Mouse (Mus musculus) ES-Bruce4 (cell line): Measurements from ENCODE around the gene H2-DMb1. TPM values are rescaled to one million over a fixed set of nuclear protein-coding genes. Genes with fewer than 3 reads are reported as not detected.
"Not testable (repeated sequence)": the region's sequence is repeated elsewhere in the genome, so short reads cannot be mapped to it uniquely, and the experiment has no call there.

Source experiments
- H3K27ac ChIP-seq: 2 replicates; pipeline ENCODE4 v1.5.1; 2012; ENCODE audit warnings: low read length, inconsistent platforms; ENCODE audit not compliant: insufficient read depth
- H3K27me3 ChIP-seq: 2 replicates; pipeline ENCODE4 v1.6.1; 2012; ENCODE audit warnings: mild to moderate bottlenecking, low read length, inconsistent platforms; ENCODE audit not compliant: control insufficient read depth, poor library complexity, insufficient read depth, severe bottlenecking
- H3K36me3 ChIP-seq: 2 replicates; pipeline ENCODE4 v1.6.1; 2012; ENCODE audit warnings: inconsistent platforms, mild to moderate bottlenecking, low read length, moderate library complexity; ENCODE audit not compliant: control insufficient read depth, poor library complexity, insufficient read depth, severe bottlenecking
- H3K4me1 ChIP-seq: one replicate; pipeline ENCODE4 v1.8.1; 2011; ENCODE audit warnings: low read length; ENCODE audit not compliant: control insufficient read depth, insufficient read depth
- H3K4me3 ChIP-seq: 2 replicates; pipeline ENCODE4 v1.5.1; 2011; ENCODE audit warnings: low read depth, mild to moderate bottlenecking, low read length
- H3K9ac ChIP-seq: 2 replicates; pipeline ENCODE4 v1.6.1; 2012; ENCODE audit warnings: low read depth, mild to moderate bottlenecking, inconsistent platforms; ENCODE audit not compliant: poor library complexity, severe bottlenecking
- H3K9me3 ChIP-seq: replicated peaks from 2 replicates; pipeline ENCODE4 v1.6.1; 2012; ENCODE audit warnings: mild to moderate bottlenecking, low read length, inconsistent platforms; ENCODE audit not compliant: control insufficient read depth, poor library complexity, insufficient read depth, severe bottlenecking
- CTCF ChIP-seq: IDR thresholded peaks from one replicate; pipeline ENCODE4 v1.8.1; 2011; ENCODE audit warnings: low read depth, low read length
- EP300 ChIP-seq: IDR thresholded peaks from 2 replicates; pipeline ENCODE4 v1.6.1; 2011; ENCODE audit warnings: low read depth, low read length; ENCODE audit not compliant: insufficient read depth
- POLR2A ChIP-seq: IDR thresholded peaks from one replicate; pipeline ENCODE4 v1.8.1; 2011; ENCODE audit warnings: low read length; ENCODE audit not compliant: insufficient read depth
- polyA plus RNA-seq: library from polyadenylated mRNA; stranded (reverse); fragments of >200 nt; gene quantifications from 2 replicates; pipeline ENCODE4 v1.2.4, GENCODE M21; 2011; ENCODE audit warnings: low read depth; ENCODE audit not compliant: missing spikeins, insufficient read depth, insufficient read length

Gene H2-DMb1
- polyA plus RNA-seq, 1 experiment: 1.1 TPM

DNA sequence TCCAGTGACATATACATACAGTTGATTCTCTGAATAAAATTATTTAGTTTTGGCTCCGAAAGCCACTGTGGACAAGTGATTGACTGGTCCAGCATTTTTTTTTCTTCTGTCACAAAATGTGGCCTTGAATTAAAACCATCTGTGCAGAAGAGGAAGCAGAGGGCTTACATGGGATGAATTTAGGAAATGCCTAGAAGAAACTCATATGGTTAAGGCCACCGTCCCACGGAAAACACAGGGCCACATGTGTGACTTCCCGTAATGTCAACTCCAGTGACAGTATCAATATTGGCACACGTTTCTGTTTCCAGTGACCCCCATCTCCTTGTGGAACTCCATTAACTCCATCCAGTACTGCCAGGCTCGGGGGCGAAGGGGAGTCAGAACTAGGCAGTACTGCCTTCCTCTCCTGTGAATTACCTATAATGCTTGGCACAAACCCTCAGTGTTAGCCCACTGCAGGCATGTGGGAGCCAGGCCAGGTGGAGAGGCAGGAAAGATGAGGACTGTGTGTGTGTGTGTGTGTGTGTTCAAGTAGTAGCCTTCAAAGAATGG is 10.3 kb upstream of the H2-DMb1 start:
- no peak for TF ChIP-seq EP300
- no peak for TF ChIP-seq POLR2A
- TF ChIP-seq CTCF: no peak
- Histone ChIP-seq H3K4me1 (no peaks in the 10 kb centered on the region), H3K36me3 (no peaks in the 10 kb centered on the region), H3K27ac (no peak overlapping the region), H3K9ac (no peak overlapping the region), H3K27me3 (no peaks in the 10 kb centered on the region), H3K4me3 (no peak overlapping the region), H3K9me3 (no peaks in the 10 kb centered on the region)

DNA sequence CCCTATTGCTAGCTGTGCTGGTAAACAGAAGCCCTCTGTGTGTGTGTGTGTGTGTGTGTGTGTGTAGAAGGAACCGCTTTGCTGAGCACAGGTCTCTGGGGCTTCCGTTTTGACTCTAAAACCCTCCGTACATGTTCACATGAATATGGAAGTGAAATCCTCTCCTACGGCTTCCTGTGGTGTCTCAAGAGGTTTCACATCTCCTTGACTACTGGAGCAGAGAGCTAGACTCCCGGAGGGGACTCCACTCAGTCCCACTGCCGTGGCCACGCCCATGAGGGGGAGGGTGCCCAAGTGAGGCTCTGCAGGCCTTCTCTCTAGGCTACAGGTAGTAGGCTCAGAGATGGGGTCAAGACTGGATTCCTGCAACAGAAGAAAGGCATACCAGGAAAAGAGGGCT is 9.8 kb upstream of the H2-DMb1 start, which contains the start of gene H2-DMb2:
Gene H2-DMb2, plus strand, starts transcription at position 275 of the 400 bp plus-strand sequence.
- Histone ChIP-seq H3K36me3 (no peaks in the 10 kb centered on the region), H3K4me1 (no peaks in the 10 kb centered on the region), H3K4me3 (no peak within 1 kb of the TSS), H3K27ac (no peak within 1 kb of the TSS), H3K9ac (no peak within 1 kb of the TSS), H3K9me3 (no peaks in the 10 kb centered on the region), H3K27me3 (no peaks in the 10 kb centered on the region)
- no peak for TF ChIP-seq EP300
- no peak for TF ChIP-seq POLR2A
- no peak for TF ChIP-seq CTCF

DNA sequence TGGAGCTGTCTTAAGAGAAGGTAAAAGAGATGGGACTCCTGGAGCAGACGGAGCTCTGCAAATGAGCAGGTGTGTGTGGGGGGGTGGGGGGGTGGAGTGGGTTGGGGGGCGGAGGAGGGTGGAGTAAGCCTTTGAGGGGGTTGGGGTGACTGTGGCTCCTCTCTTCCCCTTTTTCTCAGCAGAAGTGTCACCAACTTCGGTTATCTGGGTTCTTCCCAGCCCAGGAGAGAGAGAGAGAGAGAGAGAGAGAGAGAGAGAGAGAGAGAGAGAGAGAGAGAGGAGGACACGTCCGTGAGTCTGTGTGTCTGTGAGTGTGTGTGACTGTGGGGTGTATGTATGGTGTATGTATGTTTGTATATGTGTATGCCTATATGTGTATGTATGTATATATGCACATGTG is 9.4 kb upstream of the H2-DMb1 start:
- TF ChIP-seq POLR2A (no peak), EP300 (no peak), CTCF (no peak)
- Histone ChIP-seq H3K9ac (no peak overlapping the region), H3K27ac (no peak overlapping the region), H3K36me3 (no peaks in the 10 kb centered on the region), H3K27me3 (no peaks in the 10 kb centered on the region), H3K4me1 (no peaks in the 10 kb centered on the region), H3K9me3 (no peaks in the 10 kb centered on the region), H3K4me3 (no peak overlapping the region)

DNA sequence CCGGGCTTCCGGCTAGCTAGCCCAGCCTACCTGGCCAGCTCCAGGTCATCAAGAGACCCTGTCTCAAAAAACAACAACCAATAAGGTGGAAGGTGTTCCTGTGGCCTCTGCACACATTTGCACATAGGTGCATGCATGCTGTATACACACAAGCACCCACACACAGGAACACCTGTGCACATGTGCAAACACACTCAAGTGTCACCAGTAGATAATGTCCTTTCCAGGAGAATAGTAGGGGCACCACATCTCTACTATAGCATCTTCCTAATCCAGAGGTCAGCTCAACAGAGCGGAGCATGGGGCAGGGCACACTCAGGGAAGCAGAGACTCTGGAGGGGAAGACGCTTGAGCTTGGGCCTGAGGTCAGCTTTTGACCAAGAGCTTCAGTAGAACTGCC is 8.7 kb upstream of the H2-DMb1 start:
- not testable (repeated sequence) for H3K36me3 ChIP-seq, H3K4me3 ChIP-seq, H3K27ac ChIP-seq, H3K9me3 ChIP-seq, H3K9ac ChIP-seq, H3K27me3 ChIP-seq, H3K4me1 ChIP-seq

DNA sequence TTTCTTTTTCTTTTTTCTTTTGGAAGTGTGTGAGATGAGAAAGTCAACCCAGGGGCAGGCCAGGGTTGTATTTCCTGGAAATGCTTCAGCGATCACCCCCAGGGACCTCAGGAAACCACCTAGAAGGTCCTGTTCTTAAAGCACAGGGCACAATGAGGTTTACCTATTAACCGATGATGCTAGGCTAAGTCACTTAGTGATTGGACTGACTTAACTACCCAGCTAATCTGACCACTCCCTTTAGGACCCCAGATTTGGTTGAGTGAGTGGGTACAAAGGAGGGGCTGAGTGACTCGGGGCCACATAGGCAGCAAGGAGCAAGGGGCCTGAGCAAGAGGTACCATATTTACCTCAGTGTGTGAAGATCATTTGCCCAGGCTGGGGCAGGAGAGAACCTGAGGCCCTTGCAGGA is 7.9 kb upstream of the H2-DMb1 start:
- H3K27me3 ChIP-seq: no peaks in the 10 kb centered on the region
- H3K27ac ChIP-seq: no peak overlapping the region
- TF ChIP-seq POLR2A (no peak), CTCF (no peak), EP300 (no peak)
- H3K9me3 ChIP-seq: no peaks in the 10 kb centered on the region
- H3K36me3 ChIP-seq: no peaks in the 10 kb centered on the region
- no peak overlapping the region for H3K9ac ChIP-seq
- no peaks in the 10 kb centered on the region for H3K4me1 ChIP-seq
- no peak overlapping the region for H3K4me3 ChIP-seq

DNA sequence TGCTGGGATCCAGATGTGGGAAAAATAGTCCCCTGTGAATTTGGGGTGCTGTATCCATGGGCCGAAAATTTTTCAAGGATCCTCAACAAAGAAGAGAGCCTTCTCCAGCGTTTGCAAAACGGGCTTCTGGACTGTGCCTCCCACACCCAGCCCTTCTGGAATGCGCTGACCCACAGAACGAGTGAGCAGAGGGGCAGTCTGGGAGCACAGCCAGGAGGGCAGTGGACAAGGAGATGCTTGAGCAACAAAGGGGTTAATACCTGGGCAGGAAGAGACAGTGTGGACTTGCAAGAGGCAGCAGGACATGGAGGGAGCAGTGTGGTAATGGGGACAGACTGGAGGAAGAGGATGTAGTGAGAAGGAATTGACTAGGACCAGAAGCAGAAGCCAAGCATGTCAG is 2.7 kb downstream of the H2-DMb1 start:
- Histone ChIP-seq H3K27me3 (no peaks in the 10 kb centered on the region), H3K9ac (no peak overlapping the region)

More for the DNA sequence above, 2.7 kb downstream of the H2-DMb1 start:
- Histone ChIP-seq H3K4me1 (no peaks in the 10 kb centered on the region), H3K36me3 (no peaks in the 10 kb centered on the region), H3K27ac (no peak overlapping the region), H3K4me3 (no peak overlapping the region), H3K9me3 (no peaks in the 10 kb centered on the region)
- TF ChIP-seq POLR2A (no peak), EP300 (no peak), CTCF (no peak)
